Mouse (Mus musculus): ENCODE measurements around the gene Plpp1. TPM values are rescaled to one million over a fixed set of nuclear protein-coding genes. Genes with fewer than 3 reads are reported as not detected.

Plpp1 gene
- polyA plus RNA-seq, 1 experiment from 2014 or later, result 22.5 TPM

- DNase-seq (ENCODE audit: low spot score), result no peak
- WGBS, result 82% methylated on average over 20 of the region's 20 CpGs
- H3K36me3 ChIP-seq, result no peaks in the 10 kb centered on the region
- no peak overlapping the region for H3K4me3 ChIP-seq
- peaks cover 26% of the 10 kb centered on the region for H3K4me1 ChIP-seq
- H3K27ac ChIP-seq, result no peak overlapping the region
- no peaks in the 10 kb centered on the region for H3K9me3 ChIP-seq (replicated peaks)
- no peaks in the 10 kb centered on the region for H3K27me3 ChIP-seq (ENCODE audit: low read depth, poor library complexity, severe bottlenecking)
Observed at GRCm38 (mm10) chr13:112833253-112833894, 32.8 kb downstream of the Plpp1 start.

GRCm38 (mm10) chr13:112833895-112834263 lies 33.3 kb downstream of the Plpp1 start:
- H3K4me3 ChIP-seq, result no peak overlapping the region
- no peaks in the 10 kb centered on the region for H3K27me3 ChIP-seq (ENCODE audit: low read depth, poor library complexity, severe bottlenecking)
- peaks cover 23% of the 10 kb centered on the region for H3K4me1 ChIP-seq
- 84% methylated on average over 3 of the region's 3 CpGs for WGBS
- H3K9me3 ChIP-seq (replicated peaks), result no peaks in the 10 kb centered on the region
- no peaks in the 10 kb centered on the region for H3K36me3 ChIP-seq
- no peak for DNase-seq (ENCODE audit: low spot score)
- H3K27ac ChIP-seq, result no peak overlapping the region

GRCm38 (mm10) chr13:112835113-112835512 lies 34.5 kb downstream of the Plpp1 start:
- no peak for DNase-seq (ENCODE audit: low spot score)
- no peak overlapping the region for H3K27ac ChIP-seq
- WGBS, result 45% methylated on average over 12 of the region's 12 CpGs

GRCm38 (mm10) chr13:112836951-112837350 lies 36.4 kb downstream of the Plpp1 start:
- WGBS, result 90% methylated on average over 2 of the region's 2 CpGs
- Histone ChIP-seq H3K4me1 (peaks cover 19% of the 10 kb centered on the region), H3K4me3 (no peak overlapping the region), H3K9me3 (replicated peaks) (no peaks in the 10 kb centered on the region), H3K27me3 (ENCODE audit: low read depth, poor library complexity, severe bottlenecking) (no peaks in the 10 kb centered on the region), H3K36me3 (no peaks in the 10 kb centered on the region), H3K27ac (no peak overlapping the region)
- no peak for DNase-seq (ENCODE audit: low spot score)

More at GRCm38 (mm10) chr13:112835113-112835512, 34.5 kb downstream of the Plpp1 start:
- H3K4me3 ChIP-seq, result no peak overlapping the region
- H3K4me1 ChIP-seq, result peaks cover 23% of the 10 kb centered on the region
- H3K27me3 ChIP-seq (ENCODE audit: low read depth, poor library complexity, severe bottlenecking), result no peaks in the 10 kb centered on the region
- H3K36me3 ChIP-seq, result no peaks in the 10 kb centered on the region
- no peaks in the 10 kb centered on the region for H3K9me3 ChIP-seq (replicated peaks)

- no peaks in the 10 kb centered on the region for H3K9me3 ChIP-seq (replicated peaks)
- H3K4me3 ChIP-seq, result no peak overlapping the region
- no peak overlapping the region for H3K27ac ChIP-seq
- H3K4me1 ChIP-seq, result peaks cover 11% of the 10 kb centered on the region
- WGBS, result 89% methylated on average over 9 of the region's 9 CpGs
- DNase-seq (ENCODE audit: low spot score), result no peak
- no peaks in the 10 kb centered on the region for H3K36me3 ChIP-seq
- H3K27me3 ChIP-seq (ENCODE audit: low read depth, poor library complexity, severe bottlenecking), result no peaks in the 10 kb centered on the region
Observed at GRCm38 (mm10) chr13:112837621-112838155, 37.1 kb downstream of the Plpp1 start.

GRCm38 (mm10) chr13:112838562-112839232 lies 38.1 kb downstream of the Plpp1 start:
- H3K9me3 ChIP-seq (replicated peaks), result no peaks in the 10 kb centered on the region
- no peak overlapping the region for H3K4me3 ChIP-seq
- 89% methylated on average over 6 of the region's 6 CpGs for WGBS
- H3K36me3 ChIP-seq, result no peaks in the 10 kb centered on the region
- H3K27ac ChIP-seq, result no peak overlapping the region
- peaks cover 6% of the 10 kb centered on the region for H3K4me1 ChIP-seq
- no peaks in the 10 kb centered on the region for H3K27me3 ChIP-seq (ENCODE audit: low read depth, poor library complexity, severe bottlenecking)
- DNase-seq (ENCODE audit: low spot score), result no peak

- Histone ChIP-seq H3K36me3 (peaks cover 9% of the 10 kb centered on the region), H3K4me3 (no peak overlapping the region), H3K27ac (no peak overlapping the region), H3K27me3 (ENCODE audit: low read depth, poor library complexity, severe bottlenecking) (no peaks in the 10 kb centered on the region), H3K4me1 (no peaks in the 10 kb centered on the region), H3K9me3 (replicated peaks) (no peaks in the 10 kb centered on the region)
- no peak for DNase-seq (ENCODE audit: low spot score)
- WGBS, result 92% methylated on average over 16 of the region's 16 CpGs
Observed at GRCm38 (mm10) chr13:112840241-112841087, 39.9 kb downstream of the Plpp1 start.

GRCm38 (mm10) chr13:112845931-112846330 lies 45.3 kb downstream of the Plpp1 start:
- H3K4me1 ChIP-seq, result no peaks in the 10 kb centered on the region
- 95% methylated on average over 3 of the region's 3 CpGs for WGBS
- DNase-seq (ENCODE audit: low spot score), result no peak
- no peaks in the 10 kb centered on the region for H3K9me3 ChIP-seq (replicated peaks)
- H3K4me3 ChIP-seq, result no peak overlapping the region
- peaks cover 14% of the 10 kb centered on the region for H3K36me3 ChIP-seq
- H3K27me3 ChIP-seq (ENCODE audit: low read depth, poor library complexity, severe bottlenecking), result no peaks in the 10 kb centered on the region
- H3K27ac ChIP-seq, result no peak overlapping the region

GRCm38 (mm10) chr13:112853710-112854316 lies 53.2 kb downstream of the Plpp1 start:
- peaks cover 7% of the 10 kb centered on the region; the same call in 1 of the 2 replicates for H3K4me1 ChIP-seq
- H3K27me3 ChIP-seq (ENCODE audit: low read depth, poor library complexity, severe bottlenecking), result no peaks in the 10 kb centered on the region
- 85% methylated on average over 17 of the region's 17 CpGs for WGBS
- H3K4me3 ChIP-seq, result no peak overlapping the region
- H3K36me3 ChIP-seq, result no peaks in the 10 kb centered on the region
- no peak for DNase-seq (ENCODE audit: low spot score)
- no peak overlapping the region for H3K27ac ChIP-seq
- no peaks in the 10 kb centered on the region for H3K9me3 ChIP-seq (replicated peaks)

- Histone ChIP-seq H3K9me3 (replicated peaks) (no peaks in the 10 kb centered on the region), H3K4me3 (no peak overlapping the region), H3K4me1 (peaks cover 7% of the 10 kb centered on the region; the same call in 1 of the 2 replicates), H3K27ac (no peak overlapping the region), H3K27me3 (ENCODE audit: low read depth, poor library complexity, severe bottlenecking) (no peaks in the 10 kb centered on the region), H3K36me3 (peaks cover 1% of the 10 kb centered on the region; the same call in 1 of the 2 replicates)
- DNase-seq (ENCODE audit: low spot score), result no peak
- WGBS, result 77% methylated on average over 6 of the region's 6 CpGs
Observed at GRCm38 (mm10) chr13:112854402-112854801, 53.8 kb downstream of the Plpp1 start.

- DNase-seq (ENCODE audit: low spot score), result no peak
- no peaks in the 10 kb centered on the region for H3K9me3 ChIP-seq (replicated peaks)
- H3K36me3 ChIP-seq, result peaks cover 14% of the 10 kb centered on the region
- no peak overlapping the region for H3K4me3 ChIP-seq
- no peaks in the 10 kb centered on the region for H3K4me1 ChIP-seq
- WGBS, result 82% methylated on average over 7 of the region's 7 CpGs
- no peaks in the 10 kb centered on the region for H3K27me3 ChIP-seq (ENCODE audit: low read depth, poor library complexity, severe bottlenecking)
- H3K27ac ChIP-seq, result no peak overlapping the region
Observed at GRCm38 (mm10) chr13:112857921-112858320, 57.3 kb downstream of the Plpp1 start.

GRCm38 (mm10) chr13:112859574-112860134 lies 59.1 kb downstream of the Plpp1 start:
- Histone ChIP-seq H3K27me3 (ENCODE audit: low read depth, poor library complexity, severe bottlenecking) (no peaks in the 10 kb centered on the region), H3K4me3 (no peak overlapping the region), H3K4me1 (no peaks in the 10 kb centered on the region), H3K9me3 (replicated peaks) (no peaks in the 10 kb centered on the region), H3K27ac (no peak overlapping the region), H3K36me3 (peaks cover 31% of the 10 kb centered on the region)
- 92% methylated on average over 21 of the region's 21 CpGs for WGBS
- no peak for DNase-seq (ENCODE audit: low spot score)
